Mouse (Mus musculus) skeletal muscle tissue, postnatal 0 days (tissue): Measurements from ENCODE around the gene Emp2. TPM values are rescaled to one million over a fixed set of nuclear protein-coding genes. Genes with fewer than 3 reads are reported as not detected.

Experiments
- microRNA-seq, 2 experiments: library from miRNA; unstranded; fragments of <30 nt; microRNA quantifications; one replicate each; pipeline ENCODE4; 2016
- polyA plus RNA-seq: library from polyadenylated mRNA; unstranded; fragments of >200 nt; fragmentation: Nextera tagmentation; extraction: Ambion mirVana; gene quantifications from 2 replicates; pipeline ENCODE4 v1.2.1, GENCODE M21; 2015

Gene Emp2
- 24.9 and 25.3 TPM in 2 replicates for polyA plus RNA-seq

GRCm38 (mm10) chr16:10313646-10314088 is at the start of gene Emp2:
TSS of gene Emp2 (minus strand) at chr16:10313968.

Small RNA genes lying within 50 kb of the gene (microRNA-seq; reads per million reads assigned to microRNA genes)
- 0 reads per million in 2 experiments for gene Gm22932

Other genes starting within 250 kb of the Emp2 start
- 1.9 and 4.6 TPM in 2 replicates for gene Rpl39l, start 143.7 kb downstream of the Emp2 start, polyA plus RNA-seq
- gene Atf7ip2, start 121.3 kb downstream of the Emp2 start, polyA plus RNA-seq = 0.17 and 0.26 TPM in 2 replicates
- gene Tekt5, start 81.5 kb upstream of the Emp2 start, polyA plus RNA-seq = 7.6 TPM in 2 replicates
- 17.2 and 17.4 TPM in 2 replicates for gene Nubp1, start 98.0 kb upstream of the Emp2 start, polyA plus RNA-seq
- gene Tvp23a, start 133.4 kb upstream of the Emp2 start, polyA plus RNA-seq = 1.9 and 2.7 TPM in 2 replicates
- gene Ciita, start 166.1 kb upstream of the Emp2 start, polyA plus RNA-seq = 0.11 and 0.21 TPM in 2 replicates
- gene Dexi, start 229.1 kb upstream of the Emp2 start, polyA plus RNA-seq = 24.3 and 26.4 TPM in 2 replicates
- gene Clec16a, start 231.4 kb upstream of the Emp2 start, polyA plus RNA-seq = 28.0 and 28.1 TPM in 2 replicates